Mouse (Mus musculus): ENCODE measurements at regions not wholly inside any gene's neighbourhood (a gene's known extent, or its start where the extent isn't known, plus 50 kb on each side); places are given as distances from the start of the nearest gene placed in this dataset.

- 71% methylated on average over 9 of the region's 9 CpGs for WGBS
Measured at GRCm38 (mm10) chr3:21991681-21992152, 84.7 kb upstream of the Tbl1xr1 start.

GRCm38 (mm10) chr3:21992203-21992602 lies 84.2 kb upstream of the Tbl1xr1 start:
- Histone ChIP-seq H3K4me3 (ENCODE audit: low read depth, low read length) (no peak overlapping the region), H3K27ac (ENCODE audit: low read depth) (no peak overlapping the region), H3K9ac (no peak overlapping the region), H3K9me3 (ENCODE audit: low read depth, low read length) (no peaks in the 10 kb centered on the region), H3K27me3 (ENCODE audit: insufficient read depth, low read length) (no peaks in the 10 kb centered on the region), H3K4me1 (ENCODE audit: insufficient read depth) (no peaks in the 10 kb centered on the region), H3K36me3 (ENCODE audit: insufficient read depth) (no peaks in the 10 kb centered on the region), H3K4me2 (no peak overlapping the region)
- 87% methylated on average over 5 of the region's 5 CpGs for WGBS
- TF ChIP-seq CTCF (IDR thresholded peaks at IDR 0.05; ENCODE audit: low read depth) = no peak
- no peak for ATAC-seq (ENCODE audit: insufficient read depth)
- DNase-seq = no peak

More at GRCm38 (mm10) chr3:21991681-21992152, 84.7 kb upstream of the Tbl1xr1 start:
- Histone ChIP-seq H3K36me3 (ENCODE audit: insufficient read depth) (no peaks in the 10 kb centered on the region), H3K27ac (ENCODE audit: low read depth) (no peak overlapping the region), H3K4me1 (ENCODE audit: insufficient read depth) (no peaks in the 10 kb centered on the region), H3K4me2 (no peak overlapping the region), H3K9me3 (ENCODE audit: low read depth, low read length) (no peaks in the 10 kb centered on the region), H3K27me3 (ENCODE audit: insufficient read depth, low read length) (no peaks in the 10 kb centered on the region), H3K4me3 (ENCODE audit: low read depth, low read length) (no peak overlapping the region), H3K9ac (no peak overlapping the region)
- TF ChIP-seq CTCF (IDR thresholded peaks at IDR 0.05; ENCODE audit: low read depth) = no peak
- ATAC-seq (ENCODE audit: insufficient read depth) (no peak), DNase-seq (no peak)

GRCm38 (mm10) chr3:21993961-21994360 lies 82.5 kb upstream of the Tbl1xr1 start:
- no peaks in the 10 kb centered on the region for H3K27me3 ChIP-seq (ENCODE audit: insufficient read depth, low read length)
- H3K27ac ChIP-seq (ENCODE audit: low read depth) = no peak overlapping the region
- no peak overlapping the region for H3K4me2 ChIP-seq
- no peak overlapping the region for H3K9ac ChIP-seq
- no peak for ATAC-seq (ENCODE audit: insufficient read depth)
- H3K36me3 ChIP-seq (ENCODE audit: insufficient read depth) = no peaks in the 10 kb centered on the region
- DNase-seq = no peak
- TF ChIP-seq CTCF (IDR thresholded peaks at IDR 0.05; ENCODE audit: low read depth) = no peak
- no peaks in the 10 kb centered on the region for H3K4me1 ChIP-seq (ENCODE audit: insufficient read depth)
- 88% methylated on average over 2 of the region's 2 CpGs for WGBS
- no peaks in the 10 kb centered on the region for H3K9me3 ChIP-seq (ENCODE audit: low read depth, low read length)
- H3K4me3 ChIP-seq (ENCODE audit: low read depth, low read length) = no peak overlapping the region

GRCm38 (mm10) chr3:21995566-21996391 lies 80.7 kb upstream of the Tbl1xr1 start:
- 61% methylated on average over 8 of the region's 8 CpGs for WGBS
- H3K4me2 ChIP-seq = no peak overlapping the region
- H3K36me3 ChIP-seq (ENCODE audit: insufficient read depth) = no peaks in the 10 kb centered on the region
- no peak for TF ChIP-seq CTCF (IDR thresholded peaks at IDR 0.05; ENCODE audit: low read depth)
- H3K4me3 ChIP-seq (ENCODE audit: low read depth, low read length) = no peak overlapping the region
- H3K9me3 ChIP-seq (ENCODE audit: low read depth, low read length) = no peaks in the 10 kb centered on the region
- no peak overlapping the region for H3K9ac ChIP-seq
- no peaks in the 10 kb centered on the region for H3K4me1 ChIP-seq (ENCODE audit: insufficient read depth)
- no peak overlapping the region for H3K27ac ChIP-seq (ENCODE audit: low read depth)
- ATAC-seq (ENCODE audit: insufficient read depth) (no peak), DNase-seq (peak; percentile 21)
- no peaks in the 10 kb centered on the region for H3K27me3 ChIP-seq (ENCODE audit: insufficient read depth, low read length)

- WGBS = 66% methylated on average over 3 of the region's 3 CpGs
- Histone ChIP-seq H3K4me1 (ENCODE audit: insufficient read depth) (no peaks in the 10 kb centered on the region), H3K27ac (ENCODE audit: low read depth) (no peak overlapping the region), H3K27me3 (ENCODE audit: insufficient read depth, low read length) (no peaks in the 10 kb centered on the region), H3K9me3 (ENCODE audit: low read depth, low read length) (no peaks in the 10 kb centered on the region), H3K4me2 (no peak overlapping the region), H3K9ac (no peak overlapping the region), H3K4me3 (ENCODE audit: low read depth, low read length) (no peak overlapping the region), H3K36me3 (ENCODE audit: insufficient read depth) (no peaks in the 10 kb centered on the region)
- no peak for DNase-seq
- no peak for TF ChIP-seq CTCF (IDR thresholded peaks at IDR 0.05; ENCODE audit: low read depth)
- no peak for ATAC-seq (ENCODE audit: insufficient read depth)
Measured at GRCm38 (mm10) chr3:21997387-21997786, 79.1 kb upstream of the Tbl1xr1 start.

GRCm38 (mm10) chr3:22005456-22005855 lies 71.0 kb upstream of the Tbl1xr1 start:
- H3K4me3 ChIP-seq (ENCODE audit: low read depth, low read length) = no peak overlapping the region
- WGBS = 77% methylated on average over 9 of the region's 9 CpGs
- H3K9me3 ChIP-seq (ENCODE audit: low read depth, low read length) = no peaks in the 10 kb centered on the region
- no peak overlapping the region for H3K4me2 ChIP-seq
- no peaks in the 10 kb centered on the region for H3K27me3 ChIP-seq (ENCODE audit: insufficient read depth, low read length)
- no peak for TF ChIP-seq CTCF (IDR thresholded peaks at IDR 0.05; ENCODE audit: low read depth)
- DNase-seq (no peak), ATAC-seq (ENCODE audit: insufficient read depth) (no peak)
- no peaks in the 10 kb centered on the region for H3K36me3 ChIP-seq (ENCODE audit: insufficient read depth)
- no peak overlapping the region for H3K9ac ChIP-seq
- H3K4me1 ChIP-seq (ENCODE audit: insufficient read depth) = no peaks in the 10 kb centered on the region
- no peak overlapping the region for H3K27ac ChIP-seq (ENCODE audit: low read depth)

- Histone ChIP-seq H3K4me3 (ENCODE audit: low read depth, low read length) (no peak overlapping the region), H3K9ac (no peak overlapping the region), H3K4me1 (ENCODE audit: insufficient read depth) (no peaks in the 10 kb centered on the region), H3K27me3 (ENCODE audit: insufficient read depth, low read length) (no peaks in the 10 kb centered on the region), H3K4me2 (no peak overlapping the region), H3K27ac (ENCODE audit: low read depth) (no peak overlapping the region), H3K36me3 (ENCODE audit: insufficient read depth) (no peaks in the 10 kb centered on the region), H3K9me3 (ENCODE audit: low read depth, low read length) (no peaks in the 10 kb centered on the region)
- DNase-seq = peak; percentile 48
- WGBS = 81% methylated on average over 1 of the region's 1 CpGs
- no peak for TF ChIP-seq CTCF (IDR thresholded peaks at IDR 0.05; ENCODE audit: low read depth)
- ATAC-seq (ENCODE audit: insufficient read depth) = no peak
Measured at GRCm38 (mm10) chr3:22006113-22006512, 70.3 kb upstream of the Tbl1xr1 start.
